Mouse (Mus musculus) embryonic facial prominence, embryonic 13.5 days (tissue): ENCODE results near the gene Galnt2. TPM values are rescaled to one million over a fixed set of nuclear protein-coding genes. Genes with fewer than 3 reads are reported as not detected.

Source experiments
- polyA plus RNA-seq: library from polyadenylated mRNA; unstranded; fragments of >200 nt; fragmentation: Nextera tagmentation; extraction: Ambion mirVana; gene quantifications from 2 replicates; pipeline ENCODE4 v1.2.1, GENCODE M21; 2015

The Galnt2 gene
- polyA plus RNA-seq, 1 experiment from 2014 or later = 42.0 TPM

Other genes starting within 250 kb of the Galnt2 start
- gene Abcb10, start 248.3 kb upstream of the Galnt2 start, polyA plus RNA-seq = 18.2 and 19.1 TPM in 2 replicates
- 38.4 and 39.0 TPM in 2 replicates for gene Taf5l, start 210.0 kb upstream of the Galnt2 start, polyA plus RNA-seq
- 3.7 and 5.0 TPM in 2 replicates for gene Urb2, start 209.9 kb upstream of the Galnt2 start, polyA plus RNA-seq
- 2.0 and 2.6 TPM in 2 replicates for gene Pgbd5, start 208.3 kb downstream of the Galnt2 start, polyA plus RNA-seq